Mouse (Mus musculus): Measurements from ENCODE around the gene Gm47841. TPM values are rescaled to one million over a fixed set of nuclear protein-coding genes. Genes with fewer than 3 reads are reported as not detected.
A peak's percentile ranks its signal among the peaks of the same experiment; 100 is the strongest.

Gm47841 gene
- polyA plus RNA-seq, 1 experiment from 2014 or later = not detected

- no peak overlapping the region for H3K4me3 ChIP-seq
- H3K4me1 ChIP-seq = peaks cover 14% of the 10 kb centered on the region
- H3K27me3 ChIP-seq = peaks cover 6% of the 10 kb centered on the region; the same call in 1 of the 2 replicates
- no peak for ATAC-seq (ENCODE audit: low FRiP score, low read depth)
- no peak overlapping the region for H3K9ac ChIP-seq (replicated peaks)
- H3K36me3 ChIP-seq = peaks cover 31% of the 10 kb centered on the region
- H3K9me3 ChIP-seq = no peaks in the 10 kb centered on the region
- 91% methylated on average over 14 of the region's 14 CpGs for WGBS
- no peak overlapping the region for H3K27ac ChIP-seq (replicated peaks)
- H3K4me2 ChIP-seq (replicated peaks) = no peak overlapping the region
Measured at GRCm38 (mm10) chr15:101008386-101009010, 38.7 kb downstream of the Gm47841 start.

GRCm38 (mm10) chr15:101007236-101007635 lies 40.0 kb downstream of the Gm47841 start:
- Histone ChIP-seq H3K4me1 (peaks cover 14% of the 10 kb centered on the region), H3K27me3 (peaks cover 6% of the 10 kb centered on the region; the same call in 1 of the 2 replicates), H3K9ac (replicated peaks) (no peak overlapping the region), H3K36me3 (peaks cover 31% of the 10 kb centered on the region), H3K27ac (replicated peaks) (no peak overlapping the region), H3K9me3 (no peaks in the 10 kb centered on the region), H3K4me3 (no peak overlapping the region), H3K4me2 (replicated peaks) (no peak overlapping the region)
- 70% methylated on average over 7 of the region's 7 CpGs for WGBS
- no peak for ATAC-seq (ENCODE audit: low FRiP score, low read depth)

DNA sequence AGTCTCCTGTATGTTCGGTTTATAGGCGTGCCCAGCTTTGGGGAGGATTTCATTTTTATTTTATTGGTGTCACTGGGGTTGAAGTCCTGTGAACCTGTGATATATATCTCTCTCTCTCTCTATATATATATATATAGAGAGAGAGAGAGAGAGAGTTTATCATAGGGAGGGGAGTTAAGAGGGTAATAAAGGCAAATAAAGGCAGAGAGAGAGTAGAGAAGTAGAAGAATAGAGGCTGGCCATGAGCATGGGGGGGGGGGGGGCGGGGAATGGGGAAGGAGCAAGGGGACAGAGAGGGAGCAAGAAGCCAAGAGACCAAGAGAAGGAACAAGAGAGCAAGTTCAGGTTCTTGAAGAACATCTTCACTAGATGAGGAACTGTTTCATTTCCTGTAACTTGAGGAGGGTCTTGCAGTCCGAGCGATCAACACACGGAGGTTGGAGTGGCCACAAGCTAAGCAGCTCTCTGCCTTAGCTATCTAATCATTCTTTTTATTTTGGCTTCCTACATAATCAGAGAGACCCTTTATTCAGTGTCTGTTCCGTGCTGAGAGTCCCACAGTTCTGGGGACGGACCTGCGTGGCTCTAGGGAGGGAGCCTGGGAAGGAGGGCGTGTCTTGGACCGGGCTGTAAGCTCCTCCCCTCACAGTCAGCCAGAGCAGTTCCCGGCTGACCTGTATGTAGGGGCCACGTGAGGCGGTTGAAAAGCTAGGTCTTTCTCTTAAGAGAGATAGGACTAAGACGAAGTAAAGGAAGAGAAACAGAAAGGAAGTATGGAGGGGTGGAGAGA lies 40.8 kb downstream of the Gm47841 start:
- H3K27ac ChIP-seq (replicated peaks) = no peak overlapping the region
- H3K9ac ChIP-seq (replicated peaks) = peak overlapping the region; percentile 47; the same call in 1 of the 2 replicates
- H3K4me2 ChIP-seq (replicated peaks) = peak overlapping the region; percentile 59
- peaks cover 30% of the 10 kb centered on the region for H3K36me3 ChIP-seq
- H3K27me3 ChIP-seq = peaks cover 6% of the 10 kb centered on the region; the same call in 1 of the 2 replicates
- 14% methylated on average over 14 of the region's 15 CpGs for WGBS
- H3K4me1 ChIP-seq = peaks cover 14% of the 10 kb centered on the region
- peak; percentile 82; the same call in 1 of the 2 replicates for ATAC-seq (ENCODE audit: low FRiP score, low read depth)
- no peaks in the 10 kb centered on the region for H3K9me3 ChIP-seq
- peak overlapping the region; percentile 38 for H3K4me3 ChIP-seq

DNA sequence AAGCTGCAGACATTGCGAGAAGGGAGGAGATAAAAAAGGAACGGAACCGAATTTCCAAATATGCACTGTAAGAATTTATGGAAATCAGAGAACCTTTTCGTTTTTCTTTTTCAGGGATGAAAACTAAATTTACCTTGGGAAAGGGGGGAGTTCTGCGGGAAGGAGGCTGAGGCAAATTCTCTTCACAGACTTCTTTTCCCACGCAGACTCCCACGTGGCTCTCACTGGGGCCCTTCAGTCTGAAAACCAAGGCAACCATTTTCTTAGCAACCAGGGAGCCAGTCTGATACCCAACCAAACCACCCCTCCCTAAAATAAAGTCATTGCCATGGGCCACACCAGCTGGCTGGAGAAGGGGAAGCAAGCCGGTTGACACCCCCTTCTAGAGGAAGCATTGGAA lies 41.5 kb downstream of the Gm47841 start:
- WGBS = 83% methylated on average over 8 of the region's 8 CpGs
- Histone ChIP-seq H3K27me3 (peaks cover 6% of the 10 kb centered on the region; the same call in 1 of the 2 replicates), H3K9ac (replicated peaks) (no peak overlapping the region), H3K4me2 (replicated peaks) (no peak overlapping the region), H3K36me3 (peaks cover 22% of the 10 kb centered on the region), H3K9me3 (no peaks in the 10 kb centered on the region), H3K4me3 (no peak overlapping the region), H3K27ac (replicated peaks) (no peak overlapping the region), H3K4me1 (peaks cover 14% of the 10 kb centered on the region)
- no peak for ATAC-seq (ENCODE audit: low FRiP score, low read depth)

- Histone ChIP-seq H3K4me2 (replicated peaks) (no peak overlapping the region), H3K27ac (replicated peaks) (no peak overlapping the region), H3K9me3 (no peaks in the 10 kb centered on the region), H3K27me3 (peaks cover 6% of the 10 kb centered on the region; the same call in 1 of the 2 replicates), H3K4me3 (no peak overlapping the region), H3K9ac (replicated peaks) (no peak overlapping the region), H3K4me1 (peaks cover 14% of the 10 kb centered on the region), H3K36me3 (peaks cover 17% of the 10 kb centered on the region)
- no peak for ATAC-seq (ENCODE audit: low FRiP score, low read depth)
- 72% methylated on average over 3 of the region's 3 CpGs for WGBS
Measured at GRCm38 (mm10) chr15:101004538-101004937, 42.7 kb downstream of the Gm47841 start.

GRCm38 (mm10) chr15:101002466-101002865 lies 44.7 kb downstream of the Gm47841 start:
- H3K36me3 ChIP-seq = peaks cover 16% of the 10 kb centered on the region; the same call in 1 of the 2 replicates
- no peak overlapping the region for H3K4me3 ChIP-seq
- H3K27me3 ChIP-seq = peaks cover 4% of the 10 kb centered on the region; the same call in 1 of the 2 replicates
- WGBS = 90% methylated on average over 3 of the region's 3 CpGs
- H3K4me2 ChIP-seq (replicated peaks) = no peak overlapping the region
- peaks cover 14% of the 10 kb centered on the region for H3K4me1 ChIP-seq
- H3K9me3 ChIP-seq = no peaks in the 10 kb centered on the region
- no peak for ATAC-seq (ENCODE audit: low FRiP score, low read depth)
- no peak overlapping the region for H3K9ac ChIP-seq (replicated peaks)
- no peak overlapping the region for H3K27ac ChIP-seq (replicated peaks)

GRCm38 (mm10) chr15:101001685-101002084 lies 45.5 kb downstream of the Gm47841 start:
- Histone ChIP-seq H3K27me3 (no peaks in the 10 kb centered on the region), H3K9me3 (no peaks in the 10 kb centered on the region), H3K27ac (replicated peaks) (no peak overlapping the region), H3K36me3 (peaks cover 16% of the 10 kb centered on the region; the same call in 1 of the 2 replicates), H3K4me2 (replicated peaks) (no peak overlapping the region), H3K4me3 (no peak overlapping the region), H3K4me1 (peaks cover 10% of the 10 kb centered on the region), H3K9ac (replicated peaks) (no peak overlapping the region)
- 100% methylated on average over 1 of the region's 1 CpGs for WGBS
- ATAC-seq (ENCODE audit: low FRiP score, low read depth) = no peak

DNA sequence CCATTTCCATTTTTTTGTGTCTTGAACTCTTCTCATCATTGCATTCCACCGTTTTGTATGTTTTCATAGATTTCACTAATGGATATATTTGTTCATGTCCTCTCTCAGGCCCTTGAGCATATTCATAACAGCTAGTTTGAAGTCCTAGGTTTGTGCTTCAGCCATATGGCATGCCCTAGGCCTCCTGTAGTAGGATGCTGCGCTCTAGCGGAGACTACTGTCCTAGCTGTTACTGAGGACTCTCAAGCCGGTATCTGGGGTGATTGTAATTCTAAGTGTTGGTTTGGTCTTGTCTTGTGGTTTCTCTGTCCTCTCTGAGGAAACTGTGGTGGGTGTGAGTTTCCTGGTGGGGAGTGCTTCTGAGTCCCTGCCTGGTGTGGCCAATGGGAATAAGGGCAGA lies 50.1 kb downstream of the Gm47841 start:
- Histone ChIP-seq H3K4me1 (no peaks in the 10 kb centered on the region), H3K4me3 (no peak overlapping the region), H3K4me2 (replicated peaks) (no peak overlapping the region), H3K36me3 (0 out of 2 replicates have a peak, but pooled peaks cover 2% of the 10 kb centered on the region), H3K27me3 (no peaks in the 10 kb centered on the region), H3K9me3 (no peaks in the 10 kb centered on the region), H3K9ac (replicated peaks) (no peak overlapping the region), H3K27ac (replicated peaks) (no peak overlapping the region)
- 33% methylated on average over 4 of the region's 4 CpGs for WGBS
- no peak for ATAC-seq (ENCODE audit: low FRiP score, low read depth)

Other genes with a start within 250 kb of the Gm47841 start
- 20.5 and 23.5 TPM in 2 replicates for gene Scn8a, start 177.5 kb downstream of the Gm47841 start, polyA plus RNA-seq (2016; fragmentation: Nextera tagmentation; extraction: Ambion mirVana)
- 0.34 and 0.37 TPM in 2 replicates for gene Fignl2, start 31.2 kb upstream of the Gm47841 start, polyA plus RNA-seq (2016; fragmentation: Nextera tagmentation; extraction: Ambion mirVana)
- gene Ankrd33, start 68.4 kb upstream of the Gm47841 start, polyA plus RNA-seq (2016; fragmentation: Nextera tagmentation; extraction: Ambion mirVana) = not detected in 2 replicates
- 8.0 and 10.7 TPM in 2 replicates for gene Acvrl1, start 81.1 kb upstream of the Gm47841 start, polyA plus RNA-seq (2016; fragmentation: Nextera tagmentation; extraction: Ambion mirVana)
- 12.6 and 14.8 TPM in 2 replicates for gene Acvr1b, start 126.7 kb upstream of the Gm47841 start, polyA plus RNA-seq (2016; fragmentation: Nextera tagmentation; extraction: Ambion mirVana)
- gene Grasp, start 176.8 kb upstream of the Gm47841 start, polyA plus RNA-seq (2016; fragmentation: Nextera tagmentation; extraction: Ambion mirVana) = 5.5 and 5.9 TPM in 2 replicates
- gene Nr4a1, start 206.9 kb upstream of the Gm47841 start, polyA plus RNA-seq (2016; fragmentation: Nextera tagmentation; extraction: Ambion mirVana) = 3.4 and 4.0 TPM in 2 replicates
- gene Atg101, start 236.9 kb upstream of the Gm47841 start, polyA plus RNA-seq (2016; fragmentation: Nextera tagmentation; extraction: Ambion mirVana) = 63.9 and 68.1 TPM in 2 replicates
- 0.15 TPM in 1 of 2 replicates, not detected in the other for gene 6030408B16Rik, start 245.8 kb upstream of the Gm47841 start, polyA plus RNA-seq (2016; fragmentation: Nextera tagmentation; extraction: Ambion mirVana)

Measured in midbrain, embryonic 12.5 days (tissue).